Mouse (Mus musculus) urinary bladder, postnatal 10 days (tissue): Measurements from ENCODE around the gene Gm13696.
"Not testable (repeated sequence)": the region's sequence is repeated elsewhere in the genome, so short reads cannot be mapped to it uniquely, and the experiment has no call there.

Source experiments
- DNase-seq: peaks from one replicate; pipeline ENCODE4 v3.0.0; 2022; ENCODE audit warnings: low spot score

Gm13696 gene

GRCm38 (mm10) chr2:83972823-83973222, at the start of gene Gm13696:
Gene Gm13696, plus strand, starts transcription at chr2:83973123.
- not testable (repeated sequence) for DNase-seq

GRCm38 (mm10) chr2:83929478-83930088, 43.3 kb upstream of the Gm13696 start:
- no peak for DNase-seq

- DNase-seq, result no peak
Observed at GRCm38 (mm10) chr2:83940931-83941361, 32.0 kb upstream of the Gm13696 start, which contains the start of gene Zswim2. Gene Zswim2, minus strand, starts transcription at chr2:83941228.

GRCm38 (mm10) chr2:83941378-83941777, 31.5 kb upstream of the Gm13696 start:
- DNase-seq, result no peak

GRCm38 (mm10) chr2:83941792-83942191, 31.1 kb upstream of the Gm13696 start:
- no peak for DNase-seq

- DNase-seq, result not testable (repeated sequence)
Observed at GRCm38 (mm10) chr2:83955393-83955792, 17.5 kb upstream of the Gm13696 start, which contains the start of gene Gm13698. Gene Gm13698, plus strand, starts transcription at chr2:83955693.

GRCm38 (mm10) chr2:83961203-83961602, 11.7 kb upstream of the Gm13696 start, which contains the start of gene Gm13693:
Gene Gm13693, plus strand, starts transcription at chr2:83961503.
- not testable (repeated sequence) for DNase-seq

- DNase-seq, result not testable (repeated sequence)
Observed at GRCm38 (mm10) chr2:83967013-83967412, 5.9 kb upstream of the Gm13696 start, which contains the start of gene Gm13695. Gene Gm13695, plus strand, starts transcription at chr2:83967313.

- not testable (repeated sequence) for DNase-seq
Observed at GRCm38 (mm10) chr2:83978633-83979032, 5.7 kb downstream of the Gm13696 start, which contains the start of gene Gm13694. Gene Gm13694, plus strand, starts transcription at chr2:83978933.

GRCm38 (mm10) chr2:83984443-83984842, 11.5 kb downstream of the Gm13696 start, which contains the start of gene Gm13697:
Gene Gm13697, plus strand, starts transcription at chr2:83984743.
- not testable (repeated sequence) for DNase-seq

GRCm38 (mm10) chr2:83990253-83990652, 17.3 kb downstream of the Gm13696 start, which contains the start of gene Gm13691:
Gene Gm13691, plus strand, starts transcription at chr2:83990553.
- not testable (repeated sequence) for DNase-seq

- DNase-seq, result not testable (repeated sequence)
Observed at GRCm38 (mm10) chr2:83993639-83994255, 20.8 kb downstream of the Gm13696 start.

GRCm38 (mm10) chr2:83994526-83994925, 21.6 kb downstream of the Gm13696 start:
- DNase-seq, result not testable (repeated sequence)

- no peak for DNase-seq
Observed at GRCm38 (mm10) chr2:84008913-84009312, 36.0 kb downstream of the Gm13696 start.

- DNase-seq, result no peak
Observed at GRCm38 (mm10) chr2:84009818-84010217, 36.9 kb downstream of the Gm13696 start.

- DNase-seq, result no peak
Observed at GRCm38 (mm10) chr2:84014572-84014971, 41.6 kb downstream of the Gm13696 start.

- not testable (repeated sequence) for DNase-seq
Observed at GRCm38 (mm10) chr2:84016291-84016690, 43.4 kb downstream of the Gm13696 start.

GRCm38 (mm10) chr2:84018330-84018729, 45.4 kb downstream of the Gm13696 start:
- no peak for DNase-seq

GRCm38 (mm10) chr2:84019519-84020305, 46.8 kb downstream of the Gm13696 start:
- no peak for DNase-seq

GRCm38 (mm10) chr2:84021930-84022329, 49.0 kb downstream of the Gm13696 start:
- no peak for DNase-seq

- DNase-seq, result no peak
Observed at GRCm38 (mm10) chr2:84022905-84023304, 50.0 kb downstream of the Gm13696 start.

GRCm38 (mm10) chr2:84023319-84023718, 50.4 kb downstream of the Gm13696 start:
- DNase-seq, result no peak
